Mouse (Mus musculus) kidney, postnatal 0 days (tissue): ENCODE measurements around the gene L1cam. TPM values are rescaled to one million over a fixed set of nuclear protein-coding genes. Genes with fewer than 3 reads are reported as not detected.
A peak's percentile ranks its signal among the peaks of the same experiment; 100 is the strongest.

Experiments used
- ATAC-seq: fragments of 200-750 bp; cut with Nextera tagmentation; replicated peaks from 2 replicates; pipeline ENCODE4 v1.8.0; 2017; ENCODE audit warnings: low read depth, moderate number of reproducible peaks, moderate TSS enrichment, moderate library complexity; ENCODE audit not compliant: low FRiP score
- DNase-seq: peaks from one replicate; pipeline ENCODE4 v3.0.0-alpha.2; 2016; ENCODE audit warnings: low spot score
- H3K27ac ChIP-seq: fragments of 300-500 bp; sonication (generic); 2 replicates; pipeline ENCODE4 v1.5.1; 2014; ENCODE audit warnings: mild to moderate bottlenecking
- H3K27me3 ChIP-seq: fragments of 300-500 bp; sonication (generic); 2 replicates; pipeline ENCODE4 v1.6.1; 2014; ENCODE audit warnings: low read length, mixed read lengths; ENCODE audit not compliant: insufficient read depth
- H3K36me3 ChIP-seq: fragments of 300-500 bp; sonication (generic); 2 replicates; pipeline ENCODE4 v1.6.1; 2014; ENCODE audit warnings: low read length, mixed read lengths; ENCODE audit not compliant: insufficient read depth
- H3K4me1 ChIP-seq: fragments of 300-500 bp; sonication (generic); replicated peaks from 2 replicates; pipeline ENCODE4 v1.6.1; 2014; ENCODE audit warnings: antibody characterized with exemption, low read length, mixed read lengths; ENCODE audit not compliant: insufficient read depth
- H3K4me2 ChIP-seq: fragments of 300-500 bp; sonication (generic); 2 replicates; pipeline ENCODE4 v1.6.1; 2014; ENCODE audit warnings: mild to moderate bottlenecking, low read length, moderate library complexity, mixed read lengths
- H3K4me3 ChIP-seq: fragments of 300-500 bp; sonication (generic); replicated peaks from 2 replicates; pipeline ENCODE4 v1.5.1; 2014; ENCODE audit warnings: low read depth, low read length
- H3K9ac ChIP-seq: fragments of 300-500 bp; sonication (generic); 2 replicates; pipeline ENCODE4 v1.6.1; 2014; ENCODE audit warnings: low read depth, low read length
- H3K9me3 ChIP-seq: fragments of 300-500 bp; sonication (generic); replicated peaks from 2 replicates; pipeline ENCODE4 v1.6.1; 2016; ENCODE audit warnings: low read length, inconsistent platforms, mixed read lengths
- CTCF ChIP-seq: IDR thresholded peaks from 2 replicates; pipeline ENCODE4 v1.5.1; 2016; ENCODE audit warnings: antibody characterized with exemption, low read depth, mild to moderate bottlenecking, moderate library complexity
- WGBS: fragments of 180-500 bp; shearing (Covaris S2); extraction: QIAGEN DNeasy Blood & Tissue Kit; methylation state at CpG from one replicate; pipeline ENCODE4 v1.1.7; 2014; 5-methylcytosine and 5-hydroxymethylcytosine counted together
- polyA plus RNA-seq: library from polyadenylated mRNA; unstranded; fragments of >200 nt; fragmentation: Nextera tagmentation; extraction: Ambion mirVana; gene quantifications from 2 replicates; pipeline ENCODE4 v1.2.1, GENCODE M21; 2015

L1cam gene
- polyA plus RNA-seq, 1 experiment from 2014 or later, result 7.2 TPM

- DNase-seq, result peak; percentile 45
- no peaks in the 10 kb centered on the region for H3K4me1 ChIP-seq
- no peak overlapping the region for H3K4me2 ChIP-seq
- no peak overlapping the region for H3K9ac ChIP-seq
- no peak overlapping the region for H3K4me3 ChIP-seq
- 14% methylated on average over 5 of the region's 5 CpGs for WGBS
- H3K27ac ChIP-seq, result no peak overlapping the region
- TF ChIP-seq CTCF, result no peak
- no peaks in the 10 kb centered on the region for H3K9me3 ChIP-seq
- no peaks in the 10 kb centered on the region for H3K27me3 ChIP-seq
- no peaks in the 10 kb centered on the region for H3K36me3 ChIP-seq
- ATAC-seq, result no peak
These were observed 26.6 kb downstream of the L1cam start for GRCm38 (mm10) chrX:73869334-73869733.

DNA sequence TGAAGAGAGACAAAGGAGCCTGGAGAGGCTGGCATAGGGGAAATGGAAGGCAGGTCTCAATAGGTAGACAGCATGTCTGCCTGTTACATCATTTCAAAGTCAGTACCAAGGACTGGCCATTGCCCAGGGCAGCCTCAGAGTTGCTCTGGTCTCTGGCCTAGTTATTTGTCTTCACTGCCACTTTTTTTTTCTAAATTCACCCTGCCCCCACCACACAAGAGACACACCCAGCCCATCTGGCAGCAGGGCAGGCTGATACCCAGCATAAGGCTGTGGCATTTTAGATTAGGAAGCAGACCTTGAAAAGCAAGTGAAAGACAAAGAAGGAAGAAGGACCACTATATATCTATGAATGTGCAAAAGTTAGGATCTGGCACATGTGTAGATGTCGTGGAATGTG, 28.1 kb downstream of the L1cam start:
- no peak overlapping the region for H3K4me3 ChIP-seq
- 75% methylated on average over 1 of the region's 1 CpGs for WGBS
- no peak overlapping the region for H3K4me2 ChIP-seq
- no peaks in the 10 kb centered on the region for H3K36me3 ChIP-seq
- no peak for ATAC-seq
- no peak overlapping the region for H3K9ac ChIP-seq
- no peak overlapping the region for H3K27ac ChIP-seq
- H3K4me1 ChIP-seq, result no peaks in the 10 kb centered on the region
- no peaks in the 10 kb centered on the region for H3K27me3 ChIP-seq
- no peaks in the 10 kb centered on the region for H3K9me3 ChIP-seq
- no peak for TF ChIP-seq CTCF
- no peak for DNase-seq

DNA sequence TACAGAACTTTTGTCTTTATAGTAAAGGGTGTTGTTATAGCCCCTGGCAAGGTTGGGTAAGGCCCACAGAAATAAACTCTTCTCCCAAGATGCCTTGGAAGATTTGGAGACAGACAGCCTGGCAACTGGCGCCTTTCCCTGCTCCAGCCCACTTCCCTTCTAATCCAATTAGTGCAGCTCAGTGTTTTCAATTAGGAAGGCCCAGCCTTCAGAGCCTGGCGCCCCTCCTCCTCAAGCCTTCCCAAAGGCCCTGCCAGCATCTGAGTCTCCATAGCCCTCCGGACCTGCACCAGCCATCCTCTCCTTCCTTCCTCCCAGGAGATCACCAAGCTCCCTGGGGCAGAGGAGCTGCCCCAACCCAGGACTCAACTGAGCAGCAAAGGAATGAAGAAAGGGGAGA, 28.6 kb downstream of the L1cam start:
- Histone ChIP-seq H3K4me3 (no peak overlapping the region), H3K9me3 (no peaks in the 10 kb centered on the region), H3K9ac (no peak overlapping the region), H3K27me3 (no peaks in the 10 kb centered on the region), H3K27ac (no peak overlapping the region), H3K4me1 (no peaks in the 10 kb centered on the region), H3K36me3 (no peaks in the 10 kb centered on the region), H3K4me2 (no peak overlapping the region)
- WGBS, result 31% methylated on average over 3 of the region's 3 CpGs
- DNase-seq (no peak), ATAC-seq (no peak)
- no peak for TF ChIP-seq CTCF

DNA sequence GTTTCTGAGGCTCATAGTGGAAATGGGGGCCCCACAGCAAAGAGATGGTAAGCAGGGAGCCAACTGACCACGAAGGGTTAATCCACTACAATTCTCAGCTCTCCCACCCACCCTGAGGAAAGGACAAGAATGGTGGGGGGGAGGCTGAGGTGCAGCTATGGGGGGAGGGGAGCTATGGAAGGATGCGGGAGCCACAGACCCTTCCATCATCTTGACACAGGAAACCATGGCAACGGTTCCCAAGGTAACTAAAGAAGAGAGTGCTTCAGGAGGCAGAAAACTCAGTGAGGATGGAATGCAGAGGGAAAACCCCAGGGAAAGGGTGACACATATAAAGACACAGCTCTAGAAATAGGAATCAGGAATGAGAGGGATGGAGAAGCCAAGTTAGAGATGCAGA, 31.2 kb downstream of the L1cam start:
- Histone ChIP-seq H3K9me3 (no peaks in the 10 kb centered on the region), H3K4me3 (no peak overlapping the region), H3K4me1 (no peaks in the 10 kb centered on the region), H3K9ac (no peak overlapping the region), H3K27ac (no peak overlapping the region), H3K36me3 (no peaks in the 10 kb centered on the region), H3K27me3 (no peaks in the 10 kb centered on the region), H3K4me2 (no peak overlapping the region)
- DNase-seq, result no peak
- no peak for ATAC-seq
- WGBS, result 66% methylated on average over 3 of the region's 3 CpGs
- TF ChIP-seq CTCF, result no peak

GRCm38 (mm10) chrX:73855087-73855408, 40.9 kb downstream of the L1cam start:
- Histone ChIP-seq H3K9me3 (no peaks in the 10 kb centered on the region), H3K4me1 (no peaks in the 10 kb centered on the region), H3K9ac (no peak overlapping the region), H3K4me2 (no peak overlapping the region), H3K36me3 (no peaks in the 10 kb centered on the region), H3K27me3 (no peaks in the 10 kb centered on the region), H3K27ac (no peak overlapping the region), H3K4me3 (no peak overlapping the region)
- WGBS, result 73% methylated on average over 3 of the region's 3 CpGs
- ATAC-seq (no peak), DNase-seq (no peak)
- no peak for TF ChIP-seq CTCF

DNA sequence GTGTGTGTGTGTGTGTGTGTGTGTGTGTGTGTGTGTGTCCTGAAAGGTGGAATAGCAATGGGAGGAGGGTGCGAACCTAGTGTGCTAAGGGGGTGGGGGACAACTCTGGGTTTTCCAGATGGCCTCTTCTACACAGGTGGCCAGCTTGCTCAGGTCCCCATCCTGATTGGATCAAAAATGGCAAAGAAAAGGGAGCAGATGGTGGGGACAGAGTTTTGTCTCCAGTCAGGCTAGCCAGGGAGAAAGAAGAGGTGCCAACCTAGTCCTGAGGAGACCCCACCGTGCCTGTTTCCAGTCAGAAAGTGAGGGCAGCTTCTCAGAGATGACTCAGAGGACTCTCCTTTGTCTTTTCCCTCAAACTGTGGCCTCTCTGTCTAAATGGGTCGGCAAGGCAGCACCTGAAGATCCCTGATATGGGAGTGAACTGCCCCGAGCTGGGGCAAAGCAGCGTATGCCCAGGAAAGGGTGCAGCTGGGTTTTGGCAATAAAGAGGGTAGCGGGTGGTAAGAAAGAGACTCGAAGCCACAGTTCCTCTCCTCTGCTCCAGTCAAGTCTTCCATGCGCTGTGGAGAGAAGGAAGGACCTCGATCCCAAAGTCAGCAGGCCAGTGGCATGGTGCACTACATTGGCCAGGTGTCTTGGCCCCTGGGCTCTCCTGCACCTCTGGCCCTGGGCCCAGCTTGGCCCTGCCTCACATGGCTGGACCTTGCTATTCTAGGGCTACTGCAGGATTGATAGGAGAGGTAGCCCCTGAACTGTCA, 41.4 kb downstream of the L1cam start:
- TF ChIP-seq CTCF, result no peak
- DNase-seq, result no peak
- 88% methylated on average over 9 of the region's 9 CpGs for WGBS

DNA sequence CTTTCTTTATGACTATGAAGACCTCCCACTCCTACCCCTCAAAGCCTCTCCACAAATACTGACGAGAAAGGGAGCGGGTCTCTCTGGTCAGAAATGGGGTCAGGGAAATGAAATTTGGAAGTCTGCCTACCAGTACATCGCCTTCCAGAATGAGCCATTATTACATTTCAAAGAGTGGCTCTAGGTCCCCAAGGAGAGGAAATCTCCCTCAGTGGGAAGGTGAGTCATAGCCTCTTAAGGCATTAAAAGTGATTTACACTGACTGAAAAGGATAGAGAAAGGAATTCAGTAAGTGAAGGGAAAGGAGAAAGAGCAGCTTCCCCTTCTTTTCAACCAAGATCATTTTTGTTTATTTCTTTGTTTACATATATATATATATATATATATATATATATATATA, 59.2 kb downstream of the L1cam start:
- no peak for DNase-seq
- no peaks in the 10 kb centered on the region for H3K4me1 ChIP-seq
- no peaks in the 10 kb centered on the region for H3K9me3 ChIP-seq
- H3K4me3 ChIP-seq, result no peak overlapping the region
- H3K27ac ChIP-seq, result no peak overlapping the region
- WGBS, result 71% methylated on average over 3 of the region's 3 CpGs
- no peaks in the 10 kb centered on the region for H3K27me3 ChIP-seq
- H3K9ac ChIP-seq, result no peak overlapping the region
- ATAC-seq, result no peak
- no peaks in the 10 kb centered on the region for H3K36me3 ChIP-seq
- TF ChIP-seq CTCF, result no peak
- no peak overlapping the region for H3K4me2 ChIP-seq

More for the DNA sequence above, 41.4 kb downstream of the L1cam start:
- H3K4me2 ChIP-seq, result no peak overlapping the region
- ATAC-seq, result no peak
- no peak overlapping the region for H3K9ac ChIP-seq
- H3K27me3 ChIP-seq, result no peaks in the 10 kb centered on the region
- H3K4me1 ChIP-seq, result no peaks in the 10 kb centered on the region
- H3K27ac ChIP-seq, result no peak overlapping the region
- H3K36me3 ChIP-seq, result no peaks in the 10 kb centered on the region
- H3K9me3 ChIP-seq, result no peaks in the 10 kb centered on the region
- no peak overlapping the region for H3K4me3 ChIP-seq
